Mouse (Mus musculus): ENCODE measurements around the gene Osbpl10.
A peak's percentile ranks its signal among the peaks of the same experiment; 100 is the strongest.

Osbpl10 gene

DNA sequence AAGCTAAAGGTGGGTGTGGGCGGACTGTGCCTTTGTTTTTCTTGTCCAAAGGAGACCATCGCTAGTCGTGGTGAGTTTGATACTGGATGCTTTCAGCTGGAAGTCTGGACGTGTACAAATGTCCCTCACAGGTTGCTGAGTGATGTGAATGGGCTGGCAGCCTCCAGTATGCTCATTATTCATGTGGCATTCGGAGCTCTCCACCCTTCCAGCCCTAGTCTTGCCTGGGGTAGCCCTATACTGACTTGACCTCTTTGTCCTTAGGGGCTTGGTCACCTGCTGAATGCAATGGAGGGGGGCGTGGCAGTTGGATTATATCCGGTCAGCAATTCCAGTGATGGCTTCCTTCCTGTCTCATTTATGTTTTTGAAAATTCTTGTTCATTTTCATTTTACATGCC, 56.4 kb downstream of the Osbpl10 start:
- DNase-seq: no peak

DNA sequence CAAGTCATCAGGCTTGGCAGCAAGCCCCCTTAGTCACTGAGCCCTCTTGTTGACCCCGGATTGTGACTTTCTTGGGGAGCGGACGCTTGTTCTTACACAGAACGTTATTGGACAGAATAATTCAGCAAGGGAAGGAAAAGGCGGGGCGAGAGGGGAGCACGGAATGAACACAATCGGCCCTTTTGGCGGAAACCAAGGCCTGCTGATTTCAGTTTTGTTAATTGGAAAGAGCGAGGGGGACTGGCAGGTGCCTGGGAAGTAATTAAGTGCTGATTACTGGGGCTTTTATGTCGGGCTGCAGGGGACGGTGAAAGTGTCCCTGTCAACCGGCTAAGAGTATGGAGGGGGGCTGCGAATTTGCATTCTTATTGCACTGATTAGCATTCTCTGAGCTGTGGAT, 59.8 kb downstream of the Osbpl10 start:
- peak; percentile 53 to 56 for DNase-seq

DNA sequence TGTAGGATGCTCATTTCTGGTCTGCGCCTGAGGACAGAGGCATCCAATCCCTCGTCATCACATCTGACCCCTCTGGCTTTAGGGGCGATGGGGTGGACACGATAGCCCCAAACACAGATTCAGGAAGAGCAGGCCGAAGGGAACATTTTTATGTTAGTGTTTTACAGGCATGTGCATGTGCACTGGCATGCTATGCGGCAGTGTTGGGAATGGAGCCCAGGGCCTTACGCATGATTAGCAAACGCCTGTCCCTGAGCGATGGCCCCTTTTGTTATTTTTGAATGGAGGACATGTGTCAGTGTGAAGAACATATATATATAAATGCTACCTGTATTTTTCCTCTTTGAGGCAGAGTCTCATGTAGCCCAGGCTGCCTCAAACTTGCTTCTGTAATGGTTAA, 60.3 kb downstream of the Osbpl10 start:
- DNase-seq: peak; percentile 63 to 69

DNA sequence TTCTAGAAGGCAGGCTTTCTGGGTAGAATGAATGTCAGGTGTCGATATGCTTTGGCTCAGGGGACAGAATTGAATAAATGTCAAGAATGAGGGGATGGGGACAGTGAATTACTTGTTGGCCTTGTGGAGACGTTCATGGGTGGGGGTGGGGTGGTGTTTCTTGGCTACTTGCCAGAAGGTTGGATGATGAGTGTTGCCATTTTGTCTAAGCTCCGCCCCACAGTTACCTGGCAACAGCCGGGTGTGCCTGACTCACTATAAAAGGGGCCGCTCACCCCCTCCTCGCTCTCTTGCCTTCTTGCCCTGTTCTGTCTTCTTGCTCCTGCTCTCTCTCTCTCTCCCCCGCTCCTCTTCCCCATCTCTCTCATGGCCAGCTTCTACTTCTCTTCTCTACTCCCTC, 60.9 kb downstream of the Osbpl10 start:
- peak; percentile 30 to 37 for DNase-seq

DNA sequence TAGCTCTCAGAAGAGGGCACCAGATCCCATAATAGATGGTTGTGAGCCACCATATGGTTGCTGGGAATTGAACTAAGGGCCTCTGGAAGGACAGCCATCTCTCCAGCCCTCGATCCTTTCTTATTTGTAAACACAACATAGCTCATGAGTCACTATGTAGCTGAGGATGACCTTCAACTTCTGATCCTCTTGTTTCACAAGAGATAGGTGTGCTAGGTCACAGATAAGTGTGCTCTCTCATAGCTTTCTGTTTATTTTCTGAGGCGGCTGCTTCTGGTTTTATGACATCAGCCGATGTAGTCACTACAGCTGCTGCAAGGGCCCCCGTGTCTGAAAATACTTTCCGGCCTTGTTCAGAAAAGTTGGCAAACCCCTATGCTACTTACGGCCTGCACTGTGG, 64.2 kb downstream of the Osbpl10 start:
- no peak for DNase-seq

DNA sequence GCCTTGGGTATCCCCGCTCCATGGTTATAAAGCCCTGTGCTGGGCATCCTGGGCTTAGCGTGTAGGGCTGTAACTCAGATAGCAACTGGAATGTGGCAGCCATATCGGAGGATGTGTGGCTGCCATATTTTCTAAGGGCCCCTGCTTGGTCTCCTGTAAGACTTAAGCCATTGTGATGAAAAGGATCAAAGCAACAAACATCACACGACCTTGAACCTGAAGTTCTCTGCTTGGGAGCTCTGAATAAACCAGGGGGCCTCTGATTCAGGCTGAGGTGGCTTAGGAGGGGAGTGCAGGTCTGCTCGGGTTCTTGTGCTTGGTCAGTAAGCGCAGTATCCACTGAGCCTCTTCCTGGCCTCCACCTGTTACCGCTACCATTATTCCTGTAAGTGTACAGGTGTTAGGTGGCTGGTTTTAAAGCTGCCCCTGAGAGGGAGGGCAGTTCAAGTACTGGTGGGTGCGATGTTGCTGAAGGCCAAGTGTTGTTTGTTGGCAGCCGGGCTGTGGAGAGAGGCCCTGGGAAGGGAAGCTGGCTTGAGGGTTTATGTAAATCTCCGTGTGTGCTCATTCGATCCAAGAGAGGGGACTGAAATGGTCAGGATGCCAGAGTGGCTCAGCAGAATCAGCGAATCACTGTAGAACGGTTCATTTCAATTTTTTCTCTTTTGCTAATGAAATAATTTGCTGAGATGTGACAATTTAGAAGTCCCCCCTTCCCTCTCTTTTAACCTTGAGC, 64.8 kb downstream of the Osbpl10 start:
- DNase-seq: peak; percentile 29 to 48

DNA sequence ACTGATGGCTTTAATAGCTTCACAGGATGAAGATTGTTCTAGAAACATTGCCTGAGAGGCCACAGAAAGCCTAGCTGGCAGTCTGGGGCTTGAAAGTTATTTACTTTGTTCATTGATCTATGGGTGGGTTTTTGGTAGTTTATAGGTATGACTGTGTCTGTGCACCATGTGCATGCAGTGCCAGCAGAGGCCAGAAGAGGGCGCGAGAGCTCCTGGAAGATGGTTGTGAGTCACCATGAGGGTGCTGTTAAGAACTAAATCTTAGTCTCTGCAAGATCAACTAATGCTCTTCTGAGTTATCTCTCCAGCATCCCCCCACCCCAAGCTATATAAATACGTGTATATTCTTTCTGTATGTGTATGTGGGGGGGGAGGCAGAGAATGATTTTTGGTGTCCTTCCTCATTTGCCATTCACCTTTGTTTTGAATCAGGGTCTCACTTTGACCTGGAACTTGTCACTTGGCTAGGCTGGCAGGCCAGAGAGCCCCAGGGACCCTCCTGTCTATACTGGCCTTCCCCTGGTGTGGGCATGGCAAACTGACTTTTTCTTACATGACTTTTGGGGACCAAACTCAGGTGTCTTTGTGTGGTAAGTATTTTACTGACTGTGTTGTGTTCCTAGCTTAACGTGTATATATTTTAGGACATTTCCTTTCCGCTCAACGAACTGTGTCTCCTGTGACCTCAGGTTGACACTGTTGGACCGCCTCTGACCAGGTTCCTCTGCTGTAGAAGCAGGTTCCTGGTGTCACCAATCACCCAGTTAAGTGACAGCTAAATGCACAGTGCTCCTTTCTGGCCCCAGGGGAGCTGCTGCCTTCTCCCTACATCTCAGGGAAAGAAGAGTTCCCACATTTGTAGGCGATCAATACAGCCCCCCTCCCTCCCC, 65.8 kb downstream of the Osbpl10 start:
- peak; percentile 61 to 75 for DNase-seq

DNA sequence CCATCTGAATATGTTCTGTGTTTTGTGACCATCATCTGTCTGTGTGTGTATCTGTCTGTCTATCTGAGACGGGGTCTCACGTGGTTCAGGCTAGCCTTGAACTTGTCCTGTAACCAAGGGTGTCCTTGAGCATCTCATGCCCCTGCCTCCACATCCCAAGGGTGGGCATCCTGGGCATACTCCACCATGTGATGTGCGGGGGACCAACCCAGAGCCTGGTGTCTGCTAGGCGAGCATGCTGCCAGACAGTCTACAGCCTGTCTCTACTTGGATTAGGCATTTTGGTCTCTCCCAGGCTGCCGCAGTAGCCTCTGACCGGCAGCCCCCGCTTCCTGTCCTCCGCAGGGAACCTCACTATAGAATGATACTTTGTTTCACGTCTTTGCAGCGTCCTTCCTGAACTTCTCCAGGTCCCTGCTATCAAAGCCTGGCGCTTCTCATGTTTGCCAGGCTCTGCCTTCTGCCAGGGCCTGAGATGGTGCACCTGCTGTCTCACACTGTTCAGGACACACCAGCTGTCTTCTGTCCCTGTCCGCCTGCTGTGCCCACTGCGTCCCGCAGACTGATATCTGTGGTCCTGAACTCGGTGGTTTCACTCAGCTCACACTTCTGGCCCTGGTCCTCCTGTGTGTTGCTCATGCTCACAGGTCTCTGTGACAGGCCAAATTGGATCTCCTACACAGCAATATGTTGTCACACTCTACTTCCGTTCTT, 66.9 kb downstream of the Osbpl10 start:
- DNase-seq: peak; percentile 72 to 87

DNA sequence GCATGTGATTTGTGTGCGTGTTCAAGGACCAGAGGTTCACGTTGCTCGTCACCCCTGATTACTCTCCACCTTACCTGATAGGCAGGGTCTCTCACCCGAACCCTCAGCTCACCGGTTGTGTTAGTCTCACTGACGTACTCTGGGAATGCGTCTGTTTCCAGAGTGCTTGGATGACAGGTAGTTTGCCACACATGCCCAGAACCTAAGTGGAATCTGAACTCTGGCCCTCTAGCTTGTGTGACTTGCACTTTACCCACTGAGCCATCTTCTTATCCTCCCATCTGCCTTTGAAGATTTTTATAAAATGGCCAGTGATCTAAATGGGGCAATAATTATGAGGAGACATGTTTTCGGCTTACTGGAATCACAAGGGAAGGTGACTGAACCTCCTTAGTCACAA, 68.3 kb downstream of the Osbpl10 start:
- no peak for DNase-seq

DNA sequence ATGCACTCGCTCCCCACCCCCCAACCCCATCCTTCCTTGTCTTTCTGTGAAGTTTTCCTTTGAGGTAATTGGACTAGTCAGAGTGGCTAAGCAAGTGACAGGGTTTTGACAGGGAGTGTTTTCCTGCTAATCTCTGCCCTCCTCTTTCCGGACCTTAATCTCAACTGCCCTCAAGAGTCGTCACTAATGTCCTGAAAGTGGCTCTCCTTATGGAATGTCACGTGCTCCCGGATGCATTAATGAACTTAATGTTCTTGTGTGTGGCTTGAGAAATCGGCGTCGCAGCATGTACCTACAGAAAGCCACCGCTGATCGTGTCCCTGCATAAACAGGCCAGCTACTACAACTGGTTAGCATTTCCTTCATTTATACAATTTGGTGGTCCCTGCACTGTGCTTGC, 70.0 kb downstream of the Osbpl10 start:
- DNase-seq: no peak

DNA sequence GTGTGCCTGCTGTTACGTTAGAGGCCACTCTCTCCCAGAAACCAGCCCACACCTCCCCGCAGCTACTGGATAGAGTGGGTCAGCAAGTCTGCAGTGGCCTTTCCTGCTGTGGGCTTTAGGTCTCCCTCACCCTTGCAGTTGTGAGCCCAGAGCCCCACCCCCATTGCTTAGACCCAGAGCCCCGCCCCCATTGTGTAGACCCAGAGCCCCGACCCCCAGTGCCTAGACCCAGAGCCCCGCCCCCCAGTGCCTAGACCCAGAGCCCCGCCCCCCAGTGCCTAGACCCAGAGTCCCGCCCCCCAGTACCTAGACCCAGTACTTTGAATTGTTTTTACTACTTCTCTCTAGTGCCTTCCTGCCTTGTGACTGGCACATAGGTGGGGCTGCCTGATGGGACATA, 70.5 kb downstream of the Osbpl10 start:
- no peak for DNase-seq

DNA sequence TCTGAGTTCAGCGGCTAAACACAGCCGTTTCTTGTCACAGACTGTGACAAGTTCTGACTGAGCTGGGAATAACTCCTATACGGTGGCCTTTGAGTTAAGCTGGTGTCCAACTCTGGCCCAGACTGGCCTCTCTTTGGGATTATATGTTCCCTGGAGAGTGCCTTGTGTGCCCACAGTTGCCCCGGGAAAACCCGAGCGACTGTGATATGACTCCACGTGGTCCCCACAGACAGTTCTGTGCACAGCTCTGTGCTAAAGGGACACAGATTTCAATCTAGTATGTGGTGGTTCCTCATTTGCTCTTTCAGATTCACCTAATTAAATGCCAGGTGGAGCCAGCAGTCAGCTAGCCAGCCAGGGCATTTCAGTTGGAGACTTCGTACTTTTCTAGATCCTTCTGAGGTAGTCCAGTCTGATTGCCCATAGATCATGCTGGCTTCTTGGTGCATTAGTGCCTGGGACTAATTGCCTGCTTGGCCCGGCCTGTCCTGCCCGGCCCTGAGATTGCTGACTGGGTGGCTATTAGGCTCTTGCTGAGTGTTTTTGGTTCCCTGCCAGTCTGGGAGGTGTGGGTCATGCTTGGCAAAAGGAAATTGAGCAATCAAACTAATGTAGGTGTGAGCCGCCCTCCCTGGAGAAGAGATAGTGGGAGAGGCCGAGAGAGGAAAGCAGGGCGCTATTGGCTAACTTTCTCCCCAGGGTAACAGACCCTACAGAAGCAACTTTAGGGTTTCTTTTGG, 71.8 kb downstream of the Osbpl10 start:
- peak; percentile 75 to 77 for DNase-seq

DNA sequence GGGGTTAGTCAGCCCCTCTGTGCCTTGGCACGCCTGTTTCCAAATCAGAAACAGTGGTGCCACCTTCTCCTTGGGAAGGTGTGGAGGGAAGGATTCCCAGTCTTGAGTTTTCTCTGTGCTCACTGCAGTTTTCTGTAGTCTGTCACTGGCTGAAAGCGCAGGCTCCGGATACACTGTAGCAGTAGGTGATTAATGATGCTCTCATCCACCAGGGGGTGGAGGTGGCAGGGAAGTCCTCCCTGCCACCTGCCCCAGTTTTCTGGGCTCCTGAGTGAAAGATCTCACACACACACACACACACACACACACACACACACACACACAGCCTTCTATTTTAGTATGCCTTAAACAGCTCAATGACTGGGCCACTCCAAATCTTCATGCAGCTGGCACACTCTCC, 73.6 kb downstream of the Osbpl10 start:
- DNase-seq: no peak

DNA sequence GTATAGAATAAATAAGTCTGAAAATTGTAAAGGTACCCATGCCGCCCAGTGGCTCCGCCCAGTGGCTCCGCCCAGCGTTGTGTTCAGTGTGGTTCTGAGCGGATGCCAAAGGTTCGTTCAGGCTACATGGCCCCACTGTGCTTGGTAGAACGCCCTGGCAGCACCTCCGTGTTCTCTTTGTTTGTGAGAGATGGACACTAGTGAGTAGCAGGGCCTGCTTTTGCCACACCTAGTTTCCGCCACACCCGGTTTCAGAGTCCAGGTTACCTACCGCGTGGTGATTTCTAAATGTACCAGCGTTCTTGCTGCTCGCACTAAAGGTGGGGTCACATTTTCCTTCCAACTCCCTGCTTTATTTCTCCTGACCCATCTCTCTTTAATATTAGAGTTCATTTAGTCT, 75.4 kb downstream of the Osbpl10 start:
- DNase-seq: no peak

DNA sequence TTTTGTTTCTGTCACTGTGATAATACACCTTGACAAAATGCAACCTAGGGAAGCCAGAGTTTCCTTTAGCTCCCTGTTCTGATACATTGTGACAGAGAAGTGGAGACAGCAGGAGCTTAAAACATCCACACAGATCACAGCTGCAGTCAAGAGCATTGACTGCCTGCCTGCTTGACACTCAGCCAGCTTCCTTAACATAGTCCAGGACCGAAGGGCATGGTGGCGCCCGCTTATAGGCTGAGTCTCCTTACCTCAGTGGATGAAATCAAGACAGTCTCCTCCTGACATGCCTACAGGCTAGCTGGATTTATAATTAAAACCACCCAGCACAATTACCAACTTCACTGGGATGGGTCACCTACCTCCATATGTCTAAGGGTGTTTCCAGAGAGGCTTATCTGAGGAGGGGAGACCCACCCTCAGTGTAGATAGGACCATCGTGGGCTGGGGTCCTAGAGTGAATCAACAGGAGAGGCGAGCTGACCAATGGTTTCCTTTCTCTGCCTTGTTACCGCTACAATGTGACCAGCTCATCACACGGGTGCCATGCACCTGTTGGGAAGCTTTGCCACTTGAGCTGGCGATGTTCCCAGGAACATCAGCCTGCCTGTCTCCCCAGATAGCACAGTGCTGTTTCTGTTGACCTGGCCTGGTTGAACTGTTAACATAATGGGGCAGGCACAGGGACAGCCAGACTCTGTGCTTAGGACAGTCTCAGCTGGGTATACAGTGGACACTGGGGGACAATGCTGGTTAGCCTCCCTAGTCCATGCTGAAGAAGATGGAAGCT, 76.9 kb downstream of the Osbpl10 start:
- peak; percentile 33 to 43 for DNase-seq

DNA sequence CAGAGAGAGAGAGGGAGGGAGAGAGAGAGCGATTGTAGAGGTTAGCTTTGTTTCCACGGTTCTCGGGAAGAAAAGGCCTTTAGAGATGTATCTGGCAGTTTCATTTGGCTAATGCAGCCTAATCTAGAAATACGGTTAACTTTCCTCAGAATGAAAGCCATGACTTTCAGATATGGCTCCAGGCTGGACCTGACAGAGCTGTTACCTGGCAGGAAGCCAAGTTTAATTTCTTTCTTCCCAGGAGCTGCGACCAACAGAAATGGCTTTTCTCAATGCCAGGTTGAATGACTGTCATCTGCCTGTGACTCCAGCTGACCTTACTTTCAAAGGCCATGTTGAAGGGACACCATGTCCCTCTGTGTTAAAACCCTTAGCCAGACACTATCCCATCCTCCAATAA, 80.4 kb downstream of the Osbpl10 start:
- DNase-seq: peak; percentile 61 to 76

DNA sequence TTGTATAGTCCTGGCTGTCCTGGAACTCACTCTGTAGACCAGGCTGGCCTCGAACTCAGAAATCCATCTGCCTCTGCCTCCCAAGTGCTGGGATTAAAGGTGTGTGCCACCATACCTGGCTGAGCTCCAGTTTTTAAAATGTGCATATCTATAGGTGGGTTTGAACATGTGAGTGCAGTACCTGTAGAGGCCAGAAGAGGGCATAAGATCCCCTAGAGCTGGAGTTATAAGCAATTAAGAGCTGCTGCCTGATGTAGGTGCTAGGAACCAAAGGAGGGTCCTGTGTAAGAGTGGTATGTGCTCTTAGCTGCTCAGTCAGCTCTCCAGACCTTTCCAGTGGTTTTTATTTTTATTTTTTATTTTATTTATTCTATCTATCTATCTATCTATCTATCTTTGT, 86.5 kb downstream of the Osbpl10 start:
- DNase-seq: no peak

DNA sequence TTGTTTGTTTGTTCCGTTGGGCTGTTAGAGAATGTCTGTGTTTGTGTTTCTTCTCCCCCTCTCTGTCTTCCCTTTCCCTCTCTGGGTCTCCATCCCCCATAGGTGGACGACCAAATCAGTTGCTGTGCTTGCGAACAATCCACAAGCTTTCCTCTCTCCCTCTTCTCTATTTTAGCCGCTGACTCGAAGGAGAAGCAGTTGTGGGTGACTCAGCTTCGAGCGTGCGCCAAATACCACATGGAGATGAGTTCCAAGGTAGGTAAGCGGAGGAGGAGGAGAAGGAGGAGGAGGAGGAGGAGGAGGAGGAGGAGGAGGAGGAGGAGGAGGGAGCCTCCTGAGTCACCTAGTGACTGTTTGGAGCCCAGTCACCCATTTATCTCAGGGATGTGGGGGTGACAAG, 88.7 kb downstream of the Osbpl10 start:
- DNase-seq: no peak

DNA sequence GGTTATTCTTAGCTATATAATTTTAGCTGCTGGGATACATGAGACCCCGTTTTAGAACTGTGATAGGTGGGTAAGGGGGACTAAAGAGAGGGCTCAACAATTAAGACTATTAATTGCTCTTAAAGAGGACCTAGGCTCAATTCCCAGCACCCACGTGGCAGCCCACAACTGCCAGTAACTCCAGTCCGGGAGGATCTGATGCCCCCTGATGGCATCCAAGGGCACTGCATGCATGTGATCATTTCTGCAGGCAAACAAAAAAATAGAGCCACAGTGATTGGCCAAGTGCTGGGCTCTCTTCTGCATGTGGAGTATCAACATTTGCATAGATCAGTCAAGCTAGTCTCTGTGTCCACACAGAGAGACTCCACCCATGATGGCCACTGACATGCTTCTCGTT, 96.8 kb downstream of the Osbpl10 start:
- DNase-seq: no peak

DNA sequence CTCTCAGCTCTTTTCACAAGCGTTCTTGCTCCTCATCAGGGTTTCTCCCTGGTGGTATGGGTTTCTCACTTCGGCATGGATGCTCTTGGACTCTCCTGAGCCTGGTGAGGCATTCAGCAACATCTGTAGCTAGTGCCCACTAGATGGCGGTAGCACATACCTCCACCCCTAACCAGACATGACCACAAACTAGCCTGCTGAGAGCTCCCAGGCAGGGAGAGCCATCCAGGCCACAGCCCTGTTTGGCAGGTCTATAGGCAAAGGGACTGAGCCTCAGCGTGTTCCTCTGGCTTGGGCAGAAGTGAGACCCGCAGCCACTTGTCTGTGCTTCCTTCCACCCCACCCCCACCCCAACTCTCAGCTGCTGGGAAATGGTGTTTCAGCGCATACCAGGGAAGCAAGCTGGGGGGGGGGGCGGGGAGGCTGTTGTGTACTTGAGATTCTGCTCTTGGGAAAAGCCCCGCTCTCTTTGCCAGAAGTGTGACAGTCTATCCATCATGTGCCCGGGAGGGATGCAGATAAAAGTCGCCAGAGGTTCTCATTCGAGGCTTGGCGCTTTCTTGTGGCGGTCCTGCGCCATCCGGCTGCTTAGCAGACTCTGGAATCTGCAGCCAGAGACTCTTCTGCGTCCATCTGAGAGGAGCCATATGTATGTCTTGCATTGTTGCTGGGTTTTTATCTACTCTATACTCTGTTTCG, 110.1 kb downstream of the Osbpl10 start:
- DNase-seq: peak; percentile 82 to 84

DNA sequence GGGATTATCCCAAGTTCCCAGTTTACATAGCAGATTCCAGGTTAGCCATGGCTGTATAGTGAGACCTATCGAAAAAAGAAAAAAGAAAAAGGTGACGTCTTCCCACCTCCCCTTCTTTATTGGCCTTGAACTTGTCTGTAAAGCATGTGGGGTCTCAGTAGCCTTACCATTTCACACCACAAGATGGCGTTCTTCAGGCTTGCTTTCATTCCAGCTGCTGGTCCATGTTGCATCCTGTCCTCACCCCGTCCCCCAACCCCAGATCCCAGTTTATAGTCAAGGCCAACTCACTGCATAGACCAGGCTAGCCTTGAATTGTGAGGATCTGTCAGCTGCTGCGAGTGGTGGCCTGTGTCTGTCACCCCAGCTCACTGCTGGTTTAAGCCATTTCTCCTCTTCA, 111.3 kb downstream of the Osbpl10 start:
- DNase-seq: peak; percentile 19 to 25
